Mouse (Mus musculus) ES-Bruce4 (cell line): Measurements from ENCODE around the gene Hormad2.

Experiments
- CTCF ChIP-seq: IDR thresholded peaks from one replicate; pipeline ENCODE4 v1.8.1; 2011; ENCODE audit warnings: low read depth, low read length
- EP300 ChIP-seq: IDR thresholded peaks from 2 replicates; pipeline ENCODE4 v1.6.1; 2011; ENCODE audit warnings: low read depth, low read length; ENCODE audit not compliant: insufficient read depth
- POLR2A ChIP-seq: IDR thresholded peaks from one replicate; pipeline ENCODE4 v1.8.1; 2011; ENCODE audit warnings: low read length; ENCODE audit not compliant: insufficient read depth

DNA sequence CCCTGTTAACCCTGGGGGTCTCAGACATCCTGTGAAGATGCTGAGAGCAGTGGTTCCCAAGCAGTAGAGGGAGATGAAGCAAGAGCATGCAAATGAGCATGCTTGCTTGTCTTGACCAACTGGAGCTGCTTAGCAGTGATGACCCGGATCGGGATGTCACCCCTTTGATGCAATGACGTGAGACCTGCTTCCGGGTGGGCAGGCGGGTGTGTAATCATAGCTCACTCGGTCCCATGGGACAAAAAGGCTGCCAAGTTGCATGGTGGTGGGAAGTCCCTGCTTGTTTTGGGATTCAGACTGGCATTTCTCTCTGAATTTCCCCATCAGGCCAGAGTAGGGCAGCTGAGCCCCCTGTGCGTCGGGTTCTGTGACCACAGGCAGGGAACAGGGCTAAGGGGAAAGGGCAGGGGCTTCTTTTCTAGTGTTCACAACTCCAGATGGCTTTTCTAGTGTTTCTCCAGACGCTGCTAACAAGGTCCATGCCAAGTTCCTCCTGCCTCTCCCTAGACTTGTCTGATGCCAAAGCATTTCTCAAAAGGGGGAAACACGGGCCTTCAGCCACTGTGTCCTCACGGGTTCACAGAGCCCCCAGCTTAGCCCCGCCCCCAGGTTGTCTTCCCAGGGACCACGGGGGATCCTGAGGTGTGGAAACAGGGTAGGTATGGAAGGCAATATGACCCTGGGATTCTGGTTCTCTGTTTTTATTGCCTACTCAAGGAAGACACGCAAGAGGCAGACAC is 141.0 kb downstream of the Hormad2 start:
- TF ChIP-seq EP300 (no peak), CTCF (no peak), POLR2A (no peak)
